Mouse (Mus musculus) limb, embryonic 10.5 days (tissue): ENCODE measurements at regions not wholly inside any gene's neighbourhood (a gene's known extent, or its start where the extent isn't known, plus 50 kb on each side); places are given as distances from the start of the nearest gene placed in this dataset.

Experiments
- DNase-seq: peaks from one replicate; pipeline ENCODE4 v3.0.0-alpha.2; 2017; ENCODE audit warnings: low spot score
- H3K27ac ChIP-seq: fragments of 300-500 bp; sonication (generic); 2 replicates; pipeline ENCODE4 v1.5.1; 2016; ENCODE audit warnings: mild to moderate bottlenecking
- H3K27me3 ChIP-seq: fragments of 300-500 bp; sonication (generic); 2 replicates; pipeline ENCODE4 v1.6.1; 2016; ENCODE audit warnings: low read depth, mild to moderate bottlenecking; ENCODE audit not compliant: poor library complexity, severe bottlenecking
- H3K36me3 ChIP-seq: fragments of 300-500 bp; sonication (generic); 2 replicates; pipeline ENCODE4 v1.6.1; 2016; ENCODE audit warnings: mild to moderate bottlenecking, moderate library complexity
- H3K4me1 ChIP-seq: fragments of 300-500 bp; sonication (generic); 2 replicates; pipeline ENCODE4 v1.6.1; 2016
- H3K4me3 ChIP-seq: fragments of 300-500 bp; sonication (generic); 2 replicates; pipeline ENCODE4 v1.5.1; 2016; ENCODE audit warnings: mild to moderate bottlenecking, moderate library complexity
- H3K9me3 ChIP-seq: fragments of 300-500 bp; sonication (generic); replicated peaks from 2 replicates; pipeline ENCODE4 v1.6.1; 2016; ENCODE audit warnings: mild to moderate bottlenecking
- WGBS: fragments of 180-500 bp; shearing (Covaris S2); methylation state at CpG from one replicate; pipeline ENCODE4 v1.1.7; 2016; 5-methylcytosine and 5-hydroxymethylcytosine counted together

GRCm38 (mm10) chr16:55435139-55435968, 137.6 kb upstream of the Zpld1 start:
- peaks cover 8% of the 10 kb centered on the region for H3K4me1 ChIP-seq
- no peaks in the 10 kb centered on the region for H3K9me3 ChIP-seq
- H3K4me3 ChIP-seq: no peak overlapping the region
- H3K27me3 ChIP-seq: no peaks in the 10 kb centered on the region
- no peak for DNase-seq
- 70% methylated on average over 4 of the region's 4 CpGs for WGBS
- H3K36me3 ChIP-seq: no peaks in the 10 kb centered on the region
- H3K27ac ChIP-seq: peak overlapping the region; percentile 28; the same call in 1 of the 2 replicates

GRCm38 (mm10) chr16:55421569-55422342, 124.0 kb upstream of the Zpld1 start:
- 46% methylated on average over 7 of the region's 7 CpGs for WGBS
- no peak overlapping the region for H3K27ac ChIP-seq

GRCm38 (mm10) chr16:55420876-55421568, 123.2 kb upstream of the Zpld1 start:
- H3K27ac ChIP-seq: peak overlapping the region; percentile 31; the same call in 1 of the 2 replicates
- 64% methylated on average over 4 of the region's 4 CpGs for WGBS
- H3K4me3 ChIP-seq: no peak overlapping the region

More at GRCm38 (mm10) chr16:55421569-55422342, 124.0 kb upstream of the Zpld1 start:
- Histone ChIP-seq H3K4me3 (no peak overlapping the region), H3K27me3 (no peaks in the 10 kb centered on the region), H3K36me3 (no peaks in the 10 kb centered on the region), H3K9me3 (no peaks in the 10 kb centered on the region), H3K4me1 (peaks cover 24% of the 10 kb centered on the region)
- DNase-seq: no peak

GRCm38 (mm10) chr16:55418871-55419270, 121.1 kb upstream of the Zpld1 start:
- no peaks in the 10 kb centered on the region for H3K27me3 ChIP-seq
- WGBS: 72% methylated on average over 3 of the region's 3 CpGs
- no peaks in the 10 kb centered on the region for H3K36me3 ChIP-seq
- no peaks in the 10 kb centered on the region for H3K9me3 ChIP-seq
- no peak for DNase-seq
- peaks cover 24% of the 10 kb centered on the region for H3K4me1 ChIP-seq
- no peak overlapping the region for H3K27ac ChIP-seq
- H3K4me3 ChIP-seq: no peak overlapping the region

More at GRCm38 (mm10) chr16:55420876-55421568, 123.2 kb upstream of the Zpld1 start:
- H3K36me3 ChIP-seq: no peaks in the 10 kb centered on the region
- peaks cover 24% of the 10 kb centered on the region for H3K4me1 ChIP-seq
- H3K27me3 ChIP-seq: no peaks in the 10 kb centered on the region
- no peaks in the 10 kb centered on the region for H3K9me3 ChIP-seq
- no peak for DNase-seq

- Histone ChIP-seq H3K4me1 (peaks cover 3% of the 10 kb centered on the region; the same call in 1 of the 2 replicates), H3K4me3 (no peak overlapping the region), H3K27ac (peak overlapping the region; percentile 9; the same call in 1 of the 2 replicates), H3K9me3 (no peaks in the 10 kb centered on the region), H3K36me3 (no peaks in the 10 kb centered on the region), H3K27me3 (no peaks in the 10 kb centered on the region)
- DNase-seq: no peak
Observed at GRCm38 (mm10) chr16:55400818-55401217, 103.0 kb upstream of the Zpld1 start.

DNA sequence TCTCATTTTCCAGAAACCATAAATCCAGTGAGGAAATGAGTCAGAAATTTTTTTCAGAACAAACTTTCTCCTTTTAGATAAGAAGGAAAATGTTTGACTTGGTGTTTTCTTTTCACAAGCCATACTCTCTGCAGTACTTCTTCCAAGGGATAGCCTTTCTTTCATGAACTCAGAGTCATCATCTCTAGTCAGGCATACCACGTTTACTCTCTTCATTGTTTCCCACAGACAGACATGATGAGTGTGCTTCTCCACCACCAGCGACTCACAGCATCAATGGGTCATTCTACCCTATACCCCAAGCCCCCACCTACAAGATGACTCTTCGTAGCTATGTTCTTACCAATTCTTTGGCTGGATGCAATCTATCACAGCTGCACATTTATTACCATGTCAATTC, 97.1 kb upstream of the Zpld1 start:
- no peak overlapping the region for H3K4me3 ChIP-seq
- H3K4me1 ChIP-seq: no peaks in the 10 kb centered on the region
- H3K9me3 ChIP-seq: no peaks in the 10 kb centered on the region
- H3K27ac ChIP-seq: no peak overlapping the region
- no peaks in the 10 kb centered on the region for H3K36me3 ChIP-seq
- WGBS: 80% methylated on average over 3 of the region's 3 CpGs
- no peaks in the 10 kb centered on the region for H3K27me3 ChIP-seq
- no peak for DNase-seq

- Histone ChIP-seq H3K36me3 (no peaks in the 10 kb centered on the region), H3K9me3 (no peaks in the 10 kb centered on the region), H3K4me1 (no peaks in the 10 kb centered on the region), H3K4me3 (no peak overlapping the region), H3K27ac (no peak overlapping the region), H3K27me3 (no peaks in the 10 kb centered on the region)
- DNase-seq: no peak
- 89% methylated on average over 7 of the region's 7 CpGs for WGBS
Observed at GRCm38 (mm10) chr16:55390400-55390799, 92.6 kb upstream of the Zpld1 start.

- no peaks in the 10 kb centered on the region for H3K27me3 ChIP-seq
- H3K9me3 ChIP-seq: no peaks in the 10 kb centered on the region
- no peak overlapping the region for H3K27ac ChIP-seq
- 79% methylated on average over 7 of the region's 7 CpGs for WGBS
- no peak overlapping the region for H3K4me3 ChIP-seq
- H3K36me3 ChIP-seq: no peaks in the 10 kb centered on the region
- no peak for DNase-seq
- no peaks in the 10 kb centered on the region for H3K4me1 ChIP-seq
Observed at GRCm38 (mm10) chr16:55379996-55380395, 82.2 kb upstream of the Zpld1 start.

GRCm38 (mm10) chr16:55379189-55379588, 81.4 kb upstream of the Zpld1 start:
- Histone ChIP-seq H3K9me3 (no peaks in the 10 kb centered on the region), H3K4me1 (no peaks in the 10 kb centered on the region), H3K27ac (no peak overlapping the region), H3K4me3 (no peak overlapping the region), H3K27me3 (no peaks in the 10 kb centered on the region), H3K36me3 (no peaks in the 10 kb centered on the region)
- DNase-seq: no peak

GRCm38 (mm10) chr16:55378701-55379100, 80.9 kb upstream of the Zpld1 start:
- Histone ChIP-seq H3K27ac (no peak overlapping the region), H3K36me3 (no peaks in the 10 kb centered on the region), H3K27me3 (no peaks in the 10 kb centered on the region), H3K4me3 (no peak overlapping the region), H3K4me1 (no peaks in the 10 kb centered on the region), H3K9me3 (no peaks in the 10 kb centered on the region)
- 82% methylated on average over 3 of the region's 3 CpGs for WGBS
- DNase-seq: no peak

DNA sequence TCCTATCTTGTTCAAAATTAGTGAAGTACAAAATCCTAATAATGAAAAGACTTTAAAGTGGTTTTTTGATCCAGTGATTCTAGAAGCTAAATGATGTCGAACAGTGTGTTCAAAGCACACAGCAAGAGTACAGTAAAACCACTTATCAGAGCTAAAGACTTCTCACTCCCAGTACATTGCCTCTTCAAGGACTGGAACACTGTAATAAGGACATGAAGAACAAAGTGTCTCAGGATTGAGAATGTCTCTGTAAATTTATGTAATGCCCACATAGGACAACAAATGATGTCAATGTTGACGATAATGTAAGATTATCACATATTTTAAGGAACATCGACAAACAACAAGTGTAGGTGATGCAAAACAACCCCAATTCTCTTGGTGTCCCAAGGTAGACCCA, 78.1 kb upstream of the Zpld1 start:
- WGBS: 94% methylated on average over 3 of the region's 3 CpGs
- Histone ChIP-seq H3K27ac (no peak overlapping the region), H3K9me3 (no peaks in the 10 kb centered on the region), H3K4me3 (no peak overlapping the region), H3K36me3 (no peaks in the 10 kb centered on the region), H3K4me1 (no peaks in the 10 kb centered on the region), H3K27me3 (no peaks in the 10 kb centered on the region)
- no peak for DNase-seq

DNA sequence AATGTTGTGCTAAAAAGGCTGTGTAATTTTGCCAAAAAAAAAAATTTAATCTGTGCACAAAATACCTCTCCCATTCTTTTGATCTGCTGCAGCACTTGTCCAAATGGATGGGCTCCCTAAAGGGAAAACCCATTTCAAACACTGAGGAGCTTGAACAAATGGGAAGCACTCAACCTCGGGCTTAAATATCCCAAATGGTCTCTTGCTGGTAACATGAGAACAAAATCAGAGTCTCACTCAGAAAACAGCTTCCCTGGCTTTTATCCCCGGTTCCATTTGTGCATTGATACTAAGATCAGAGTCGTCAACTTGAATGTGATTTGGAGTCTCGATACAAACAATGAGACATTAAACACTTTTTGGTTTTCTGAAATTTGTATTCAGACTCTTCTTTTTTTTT, 59.9 kb upstream of the Zpld1 start:
- DNase-seq: no peak
- no peak overlapping the region for H3K4me3 ChIP-seq

GRCm38 (mm10) chr16:55356097-55356496, 58.3 kb upstream of the Zpld1 start:
- Histone ChIP-seq H3K27me3 (no peaks in the 10 kb centered on the region), H3K36me3 (no peaks in the 10 kb centered on the region), H3K4me3 (no peak overlapping the region), H3K9me3 (no peaks in the 10 kb centered on the region), H3K4me1 (0 out of 2 replicates have a peak, but pooled peaks cover 4% of the 10 kb centered on the region), H3K27ac (no peak overlapping the region)
- no peak for DNase-seq
- 93% methylated on average over 3 of the region's 3 CpGs for WGBS

More for the DNA sequence above, 59.9 kb upstream of the Zpld1 start:
- Histone ChIP-seq H3K27ac (no peak overlapping the region), H3K9me3 (no peaks in the 10 kb centered on the region), H3K4me1 (0 out of 2 replicates have a peak, but pooled peaks cover 4% of the 10 kb centered on the region), H3K27me3 (no peaks in the 10 kb centered on the region), H3K36me3 (no peaks in the 10 kb centered on the region)
- 45% methylated on average over 4 of the region's 4 CpGs for WGBS
